Mouse (Mus musculus) MEL (cell line): ENCODE measurements around the gene Itpk1. TPM values are rescaled to one million over a fixed set of nuclear protein-coding genes. Genes with fewer than 3 reads are reported as not detected.

Source experiments
- DNase-seq: peaks from one replicate; pipeline ENCODE4 v3.0.0; 2011; ENCODE audit warnings: low read depth, low spot score
- H3K27ac ChIP-seq: 2 replicates; pipeline ENCODE4 v1.5.1; 2012; ENCODE audit warnings: low read depth, mild to moderate bottlenecking, control low read depth, low read length, moderate library complexity; ENCODE audit not compliant: control insufficient read depth
- H3K27me3 ChIP-seq, 2 experiments: fragments of 150-350 bp in 1 of 2; sonication (generic) in 1 of 2; 2 replicates each; pipeline ENCODE4 v1.6.1; 2012; ENCODE audit warnings: low read length in 2 of 2, mild to moderate bottlenecking in 2 of 2, improper control_type of control experiment in 1 of 2, moderate library complexity in 1 of 2; ENCODE audit not compliant: insufficient read depth in 2 of 2, control insufficient read depth in 1 of 2
- H3K36me3 ChIP-seq, 2 experiments: 2 replicates each; pipeline ENCODE4 v1.6.1; 2012 to 2014; ENCODE audit warnings: low read length in 2 of 2, improper control_type of control experiment in 1 of 2, inconsistent platforms in 1 of 2, mild to moderate bottlenecking in 1 of 2; ENCODE audit not compliant: insufficient read depth in 2 of 2, control insufficient read depth in 1 of 2
- H3K4me1 ChIP-seq, 2 experiments: fragments of 150-350 bp in 1 of 2; sonication (generic) in 1 of 2; 2 replicates each; pipeline ENCODE4 v1.6.1; 2012; ENCODE audit warnings: low read length in 2 of 2, improper control_type of control experiment in 1 of 2, mild to moderate bottlenecking in 1 of 2; ENCODE audit not compliant: insufficient read depth in 2 of 2, control insufficient read depth in 1 of 2
- H3K4me3 ChIP-seq, 2 experiments: fragments of 150-350 bp in 1 of 2; sonication (generic) in 1 of 2; 2 replicates each; pipeline ENCODE4 v1.5.1; 2012; ENCODE audit warnings: low read depth in 2 of 2, low read length in 2 of 2, mild to moderate bottlenecking in 2 of 2, moderate library complexity in 2 of 2, control low read depth in 1 of 2, improper control_type of control experiment in 1 of 2; ENCODE audit not compliant: control insufficient read depth in 1 of 2, insufficient read depth in 1 of 2
- H3K79me2 ChIP-seq: 2 replicates; pipeline ENCODE4 v1.6.1; 2012; ENCODE audit warnings: mild to moderate bottlenecking, low read length, moderate library complexity; ENCODE audit not compliant: control insufficient read depth, poor library complexity, insufficient read depth
- H3K9ac ChIP-seq: 2 replicates; pipeline ENCODE4 v1.6.1; 2012; ENCODE audit warnings: low read depth, mild to moderate bottlenecking, control low read depth, low read length, moderate library complexity; ENCODE audit not compliant: control insufficient read depth, poor library complexity, severe bottlenecking
- H3K9me3 ChIP-seq: fragments of 150-350 bp; sonication (generic); replicated peaks from 2 replicates; pipeline ENCODE4 v1.6.1; 2012; ENCODE audit warnings: mild to moderate bottlenecking, low read length, improper control_type of control experiment, moderate library complexity; ENCODE audit not compliant: insufficient read depth
- CHD1 ChIP-seq: IDR thresholded peaks from 2 replicates; pipeline ENCODE4 v1.6.1; 2012; ENCODE audit warnings: low read depth, mild to moderate bottlenecking, inconsistent platforms, low read length, improper control_type of control experiment
- ELF1 ChIP-seq: IDR thresholded peaks from 2 replicates; pipeline ENCODE4 v1.6.1; 2014; ENCODE audit warnings: low read depth, mild to moderate bottlenecking, inconsistent platforms, low read length, improper control_type of control experiment, moderate library complexity
- EP300 ChIP-seq, 2 experiments: IDR thresholded peaks; 2 replicates each; pipeline ENCODE4 v1.6.1; 2011; ENCODE audit warnings: improper control_type of control experiment in 2 of 2, low read length in 2 of 2, low read depth in 1 of 2, mild to moderate bottlenecking in 1 of 2
- ETS1 ChIP-seq: IDR thresholded peaks from 2 replicates; pipeline ENCODE4 v1.6.1; 2012; ENCODE audit warnings: low read depth, mild to moderate bottlenecking, inconsistent platforms, low read length, improper control_type of control experiment, moderate library complexity
- GATA1 ChIP-seq: IDR thresholded peaks from 2 replicates; pipeline ENCODE4 v1.6.1; 2011; ENCODE audit warnings: low read depth, low read length, improper control_type of control experiment
- JUND ChIP-seq: IDR thresholded peaks from 2 replicates; pipeline ENCODE4 v1.6.1; 2011; ENCODE audit warnings: low read depth, mild to moderate bottlenecking, improper control_type of control experiment, low read length
- MAX ChIP-seq: IDR thresholded peaks from 2 replicates; pipeline ENCODE4 v1.6.1; 2011; ENCODE audit warnings: low read length, improper control_type of control experiment
- MAZ ChIP-seq: IDR thresholded peaks from 2 replicates; pipeline ENCODE4 v1.6.1; 2012; ENCODE audit warnings: low read depth, mild to moderate bottlenecking, inconsistent platforms, low read length, improper control_type of control experiment
- MEF2A ChIP-seq: IDR thresholded peaks from 2 replicates; pipeline ENCODE4 v1.6.1; 2014; ENCODE audit warnings: low read depth, mild to moderate bottlenecking, inconsistent platforms, low read length, improper control_type of control experiment; ENCODE audit not compliant: poor library complexity, insufficient replicate concordance, severe bottlenecking; ENCODE audit errors: extremely low read depth
- MXI1 ChIP-seq: IDR thresholded peaks from 2 replicates; pipeline ENCODE4 v1.6.1; 2011; ENCODE audit warnings: mild to moderate bottlenecking, low read depth, low read length, improper control_type of control experiment
- MYB ChIP-seq: IDR thresholded peaks from 2 replicates; pipeline ENCODE4 v1.6.1; 2011; ENCODE audit warnings: mild to moderate bottlenecking, low read depth, low read length, improper control_type of control experiment
- NELFE ChIP-seq: IDR thresholded peaks from 2 replicates; pipeline ENCODE4 v1.6.1; 2011; ENCODE audit warnings: low read depth, low read length, improper control_type of control experiment
- NRF1 ChIP-seq: IDR thresholded peaks from 2 replicates; pipeline ENCODE4 v1.6.1; 2014; ENCODE audit warnings: low read depth, mild to moderate bottlenecking, inconsistent platforms, low read length, improper control_type of control experiment, moderate library complexity; ENCODE audit not compliant: poor library complexity, insufficient read depth, severe bottlenecking
- POLR2A ChIP-seq, 2 experiments: IDR thresholded peaks; 2 replicates each; pipeline ENCODE4 v1.6.1; 2011 to 2012; ENCODE audit warnings: low read length in 2 of 2, mild to moderate bottlenecking in 2 of 2, control low read depth in 1 of 2, improper control_type of control experiment in 1 of 2, low read depth in 1 of 2, moderate library complexity in 1 of 2; ENCODE audit not compliant: control insufficient read depth in 1 of 2, insufficient read depth in 1 of 2, poor library complexity in 1 of 2
- POLR2AphosphoS5 ChIP-seq: IDR thresholded peaks from 2 replicates; pipeline ENCODE4 v1.6.1; 2012; ENCODE audit warnings: low read depth, borderline replicate concordance, mild to moderate bottlenecking, inconsistent platforms, low read length, moderate library complexity, mixed read lengths
- RAD21 ChIP-seq: IDR thresholded peaks from 2 replicates; pipeline ENCODE4 v1.6.1; 2011; ENCODE audit warnings: mild to moderate bottlenecking, low read depth, low read length, improper control_type of control experiment
- TCF12 ChIP-seq: IDR thresholded peaks from 2 replicates; pipeline ENCODE4 v1.6.1; 2014; ENCODE audit warnings: low read depth, mild to moderate bottlenecking, inconsistent platforms, low read length, improper control_type of control experiment, moderate library complexity
- USF1 ChIP-seq: IDR thresholded peaks from 2 replicates; pipeline ENCODE4 v1.6.1; 2014; ENCODE audit warnings: low read depth, mild to moderate bottlenecking, inconsistent platforms, low read length, improper control_type of control experiment, moderate library complexity
- ZC3H11A ChIP-seq: IDR thresholded peaks from 2 replicates; pipeline ENCODE4 v1.6.1; 2012; ENCODE audit warnings: low read depth, mild to moderate bottlenecking, inconsistent platforms, low read length, improper control_type of control experiment
- ZKSCAN1 ChIP-seq: IDR thresholded peaks from 2 replicates; pipeline ENCODE4 v1.6.1; 2012; ENCODE audit warnings: low read depth, mild to moderate bottlenecking, inconsistent platforms, low read length, improper control_type of control experiment, moderate library complexity
- ZNF384 ChIP-seq: IDR thresholded peaks from 2 replicates; pipeline ENCODE4 v1.6.1; 2012; ENCODE audit warnings: low read depth, mild to moderate bottlenecking, inconsistent platforms, low read length, improper control_type of control experiment
- polyA plus RNA-seq, 2 experiments: library from polyadenylated mRNA; stranded (reverse) in 1 of 2; unstranded in 1 of 2; fragments of >175 nt in 1 of 2; fragments of >200 nt in 1 of 2; gene quantifications; 2 replicates each; pipeline versions ENCODE4 v1.2.1 to v1.2.4; 2012; ENCODE audit warnings: low replicate concordance in 2 of 2, low read depth in 1 of 2; ENCODE audit not compliant: insufficient read length in 2 of 2, insufficient read depth in 1 of 2, missing spikeins in 1 of 2
- total RNA-seq: library from RNA; depleted of rRNA; stranded (reverse); fragments of 300-350 nt; gene quantifications from 2 replicates; pipeline ENCODE4 v1.2.3, GENCODE M21; 2012

Gene Itpk1
- total and polyA plus RNA-seq, 3 experiments = 12.0 to 25.7 TPM; not detected in 1

DNA sequence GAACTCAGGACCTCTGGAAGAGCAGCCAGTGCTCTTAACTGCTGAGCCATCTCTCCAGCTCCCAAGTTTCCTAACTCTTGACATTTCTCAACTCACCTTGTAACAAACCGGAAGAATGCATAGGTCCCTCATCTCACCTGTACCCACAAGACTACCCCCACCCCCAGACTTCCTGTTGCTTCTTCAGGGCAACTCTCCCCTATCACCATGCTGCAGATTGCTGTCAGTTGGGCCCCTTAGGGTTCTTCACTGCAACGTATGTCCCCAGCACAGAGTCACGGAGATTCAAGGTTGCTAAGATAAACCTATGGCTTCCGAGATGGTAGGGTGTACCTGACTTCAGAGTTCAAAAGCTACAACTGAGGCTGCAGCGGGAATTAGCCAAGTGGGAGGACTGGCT is 77.2 kb downstream of the Itpk1 start:
- Histone ChIP-seq H3K27ac (no peak overlapping the region), H3K4me1 (peaks cover 3 to 10% of the 10 kb centered on the region in 2 experiments), H3K79me2 (no peaks in the 10 kb centered on the region), H3K4me3 (no peak overlapping the region), H3K27me3 (no peaks in the 10 kb centered on the region), H3K9me3 (no peaks in the 10 kb centered on the region), H3K36me3 (peaks cover 0 to 10% of the 10 kb centered on the region in 2 experiments; a peak in 2 of 4 replicates), H3K9ac (no peak overlapping the region)
- DNase-seq = peak; percentile 49
- no peak for TF ChIP-seq JUND
- TF ChIP-seq NELFE = no peak
- TF ChIP-seq MYB = peak; percentile 49; the same call in 1 of the 2 replicates
- TF ChIP-seq MAX = peak; percentile 37; the same call in 1 of the 2 replicates
- TF ChIP-seq GATA1 = no peak
- no peak for TF ChIP-seq MXI1
- peak; percentile 54; the same call in 1 of the 2 replicates for TF ChIP-seq TCF12
- TF ChIP-seq POLR2A (IDR thresholded peaks at IDR 0.05; ENCODE audit: control insufficient read depth in 1 of 2, insufficient read depth in 1 of 2, low read depth in 1 of 2, low read length in 2 of 2, poor library complexity in 1 of 2) = no peak
- peak; percentile 51 to 78; a peak in 3 of 4 replicates for TF ChIP-seq EP300 (IDR thresholded peaks at IDR 0.05; ENCODE audit: low read depth in 1 of 2, low read length in 2 of 2)

DNA sequence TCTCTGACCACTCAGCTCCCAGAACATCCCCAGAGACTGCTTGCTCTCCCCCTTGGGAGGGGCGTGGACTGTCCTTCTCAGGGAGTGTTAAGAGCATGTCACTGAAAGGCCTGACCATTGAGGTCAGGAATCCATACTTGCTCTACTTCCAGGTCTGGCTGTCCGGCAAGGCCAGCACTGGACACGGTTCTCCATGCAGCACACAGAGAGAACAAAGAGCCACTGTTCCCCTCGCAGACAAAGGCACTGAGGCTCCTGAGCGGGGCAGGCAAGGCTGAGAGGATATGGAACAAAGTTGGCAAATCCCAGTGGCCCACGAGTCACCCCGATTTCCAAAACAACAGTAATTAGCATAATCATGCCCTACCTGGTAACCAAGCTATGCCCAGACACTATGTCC is 77.9 kb downstream of the Itpk1 start:
- no peak for TF ChIP-seq ZNF384
- TF ChIP-seq ELF1 = no peak
- no peak for TF ChIP-seq POLR2A (IDR thresholded peaks at IDR 0.05; ENCODE audit: control insufficient read depth in 1 of 2, insufficient read depth in 1 of 2, low read depth in 1 of 2, low read length in 2 of 2, poor library complexity in 1 of 2)
- no peak for TF ChIP-seq RAD21
- TF ChIP-seq POLR2AphosphoS5 = no peak
- TF ChIP-seq ZKSCAN1 = no peak
- no peak for TF ChIP-seq CHD1
- TF ChIP-seq MEF2A = no peak
- no peak for TF ChIP-seq USF1
- no peak for TF ChIP-seq MAZ
- no peak for TF ChIP-seq ETS1
- no peak for TF ChIP-seq EP300 (IDR thresholded peaks at IDR 0.05; ENCODE audit: low read depth in 1 of 2, low read length in 2 of 2)
- TF ChIP-seq NRF1 = no peak
- no peak for TF ChIP-seq JUND
- no peak for TF ChIP-seq ZC3H11A
- TF ChIP-seq MAX = no peak
- TF ChIP-seq GATA1 = no peak
- no peak for TF ChIP-seq TCF12
- TF ChIP-seq MXI1 = no peak
- peaks cover 0 to 10% of the 10 kb centered on the region in 2 experiments; a peak in 2 of 4 replicates for H3K36me3 ChIP-seq

More for the DNA sequence above, 77.9 kb downstream of the Itpk1 start:
- H3K9me3 ChIP-seq = no peaks in the 10 kb centered on the region
- H3K9ac ChIP-seq = no peak overlapping the region
- H3K79me2 ChIP-seq = no peaks in the 10 kb centered on the region
- peaks cover 3 to 10% of the 10 kb centered on the region in 2 experiments for H3K4me1 ChIP-seq
- H3K4me3 ChIP-seq = no peak overlapping the region
- H3K27me3 ChIP-seq = no peaks in the 10 kb centered on the region
- H3K27ac ChIP-seq = no peak overlapping the region
- no peak for DNase-seq
